Mouse (Mus musculus) gastrocnemius, adult 18-20 months (tissue): ENCODE results near the gene Marveld1. TPM values are rescaled to one million over a fixed set of nuclear protein-coding genes. Genes with fewer than 3 reads are reported as not detected.
A peak's percentile ranks its signal among the peaks of the same experiment; 100 is the strongest.

ENCODE experiments used
- DNase-seq: peaks from one replicate; pipeline ENCODE4 v3.0.0; 2021; ENCODE audit warnings: low spot score
- total RNA-seq, 2 experiments: library from RNA; stranded (reverse); gene quantifications; 2 replicates each; pipeline ENCODE4 v1.2.3; 2021

Marveld1 gene
- total RNA-seq, 2 experiments from 2014 or later, result 5.3 to 6.9 TPM

GRCm38 (mm10) chr19:42169322-42169975 lies 22.2 kb downstream of the Marveld1 start:
- DNase-seq, result no peak

DNA sequence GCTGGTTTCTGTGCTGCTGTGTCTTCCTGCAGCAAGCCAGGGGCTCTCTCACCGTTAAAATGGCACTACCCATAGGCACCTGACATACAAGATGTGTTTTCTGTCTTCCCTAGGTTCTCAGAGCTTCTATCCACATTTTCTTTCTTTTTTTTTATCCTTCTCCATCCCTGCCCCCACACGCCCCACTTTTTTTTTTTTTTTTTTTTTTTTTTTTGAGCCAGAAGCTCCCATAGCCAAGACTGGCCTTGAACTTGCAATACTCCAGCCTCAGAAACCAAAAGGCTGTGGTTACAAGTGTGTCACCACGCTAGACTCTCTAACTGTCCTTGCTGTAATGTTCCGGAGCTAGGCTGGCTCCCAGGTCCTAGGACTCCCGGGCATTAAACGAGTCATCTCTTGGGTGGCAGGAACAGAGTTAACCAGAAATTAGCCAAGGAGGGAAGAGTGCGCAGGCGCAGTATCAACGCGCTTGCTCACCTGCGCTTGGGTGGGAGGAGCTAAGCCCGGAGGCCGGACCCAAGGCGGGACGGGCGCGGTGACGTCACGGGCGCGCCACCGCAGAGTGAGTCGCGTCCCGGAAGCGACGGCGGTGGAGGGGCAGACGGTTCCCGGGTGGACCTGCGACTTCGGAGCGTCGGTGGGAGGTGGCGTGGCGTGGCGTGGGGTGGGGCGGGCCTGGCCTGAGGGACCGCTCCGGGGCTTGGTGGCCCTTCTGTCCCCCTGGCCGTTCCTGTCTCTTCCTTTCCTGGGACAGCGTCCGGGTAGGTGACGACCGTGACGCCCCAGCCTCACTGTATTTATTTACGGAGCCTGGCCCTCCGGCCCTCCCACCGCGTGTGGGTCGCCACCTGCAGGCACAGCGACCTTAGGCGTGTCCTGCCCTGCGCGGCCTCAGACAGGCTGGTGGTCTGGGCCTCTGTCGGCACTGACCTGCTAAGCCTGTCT lies 23.1 kb downstream of the Marveld1 start:
- peak; percentile 91 for DNase-seq

GRCm38 (mm10) chr19:42176841-42177240 lies 29.6 kb downstream of the Marveld1 start:
- no peak for DNase-seq

- DNase-seq, result no peak
Observed at GRCm38 (mm10) chr19:42177461-42177860, 30.3 kb downstream of the Marveld1 start.

GRCm38 (mm10) chr19:42179356-42179755 lies 32.2 kb downstream of the Marveld1 start:
- DNase-seq, result no peak

- no peak for DNase-seq
Observed at GRCm38 (mm10) chr19:42182673-42183072, 35.5 kb downstream of the Marveld1 start.

- DNase-seq, result no peak
Observed at GRCm38 (mm10) chr19:42189735-42190134, 42.5 kb downstream of the Marveld1 start.

GRCm38 (mm10) chr19:42190494-42190893 lies 43.3 kb downstream of the Marveld1 start:
- DNase-seq, result peak; percentile 52

DNA sequence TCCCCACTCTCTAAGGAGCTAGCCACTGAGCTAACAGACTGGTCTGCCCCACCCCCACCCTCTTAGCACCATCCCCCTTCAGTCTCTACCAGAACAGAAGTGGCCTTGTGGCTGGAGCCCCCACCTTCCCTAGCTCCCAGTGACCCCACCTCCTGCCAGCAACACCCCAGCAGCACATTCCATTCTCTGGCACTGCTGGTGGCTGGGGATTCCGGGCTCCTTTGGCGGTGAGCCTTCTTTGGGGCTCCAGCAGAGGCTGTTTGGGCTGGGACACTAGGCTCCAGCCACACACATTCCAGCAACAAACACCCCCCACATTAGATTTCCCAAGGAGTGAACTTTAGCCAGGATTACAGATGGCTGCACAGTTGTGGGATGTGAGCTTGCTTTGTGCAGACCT lies 46.1 kb downstream of the Marveld1 start:
- DNase-seq, result no peak

DNA sequence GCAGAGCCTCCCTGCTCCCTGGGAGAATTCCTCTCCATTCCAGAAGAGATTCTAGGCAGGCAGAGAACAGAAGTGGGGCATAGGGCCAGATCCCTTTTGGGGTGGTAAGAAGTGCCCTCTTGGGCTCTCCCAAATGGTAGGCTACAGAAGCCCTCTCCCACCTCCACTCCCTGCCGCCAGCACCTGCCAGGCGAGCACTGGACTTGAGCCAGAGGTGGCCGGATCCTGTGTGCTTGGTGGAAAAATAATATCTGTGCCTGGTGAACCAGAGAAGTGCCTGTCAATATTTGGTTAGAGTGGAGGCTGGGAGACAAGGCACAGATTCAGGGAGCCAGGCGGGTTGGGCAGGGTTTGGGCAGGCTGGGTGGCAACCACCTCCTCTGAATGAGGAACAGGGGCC lies 49.2 kb downstream of the Marveld1 start:
- no peak for DNase-seq

DNA sequence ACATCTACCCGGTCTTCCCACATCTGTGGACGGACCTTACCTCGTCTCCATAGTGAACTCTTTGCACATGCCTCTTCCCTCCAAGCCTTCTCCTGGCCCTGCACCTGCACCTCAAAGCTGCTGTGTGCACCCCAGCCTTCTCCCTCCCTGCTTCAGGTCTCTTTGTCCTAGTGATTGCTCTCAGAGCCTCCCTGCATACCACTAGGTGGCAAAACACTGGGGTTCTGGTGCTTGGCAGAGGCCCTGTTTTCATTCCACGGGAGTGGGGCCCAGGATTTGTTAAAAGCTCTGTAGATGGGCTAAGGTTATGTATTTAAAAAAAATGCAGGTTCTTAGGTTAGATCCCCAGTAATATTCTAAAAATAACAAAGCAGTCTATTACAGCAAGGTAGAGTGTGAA lies 49.9 kb downstream of the Marveld1 start:
- DNase-seq, result no peak

DNA sequence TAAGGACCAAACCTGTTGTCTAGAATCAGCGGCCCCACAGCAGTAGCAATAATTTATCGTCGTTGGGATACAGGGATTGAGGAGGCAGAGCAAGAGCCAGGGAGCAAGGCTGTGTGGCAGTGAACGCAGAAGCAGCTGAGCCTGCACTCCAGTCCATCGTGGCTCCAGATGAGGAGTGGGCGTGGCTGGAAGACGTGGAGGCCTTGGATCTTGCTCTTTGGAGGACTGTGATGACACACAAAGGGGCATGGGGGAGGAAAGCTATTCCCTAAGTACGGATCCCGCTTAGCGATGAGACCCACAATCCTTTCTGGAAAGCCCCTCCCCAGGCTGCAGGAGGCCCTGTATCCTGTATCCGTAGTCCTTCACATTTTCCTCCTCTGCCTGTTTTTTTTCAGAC lies 50.8 kb downstream of the Marveld1 start:
- no peak for DNase-seq

Other genes with a start within 250 kb of the Marveld1 start
- 10 to 100 TPM; 15.0 to 26.3 TPM for gene Pgam1, start 235.5 kb upstream of the Marveld1 start, total RNA-seq
- 10 to 100 TPM; 19.9 to 20.1 TPM for gene Exosc1, start 214.0 kb upstream of the Marveld1 start, total RNA-seq
- gene Zdhhc16, start 213.9 kb upstream of the Marveld1 start, total RNA-seq, result 10 to 100 TPM; 17.4 to 20.2 TPM
- gene Mms19, start 166.2 kb upstream of the Marveld1 start, total RNA-seq, result 1 to 10 TPM; 8.7 to 9.7 TPM
- 10 to 100 TPM; 15.5 to 17.3 TPM for gene Ubtd1, start 165.6 kb upstream of the Marveld1 start, total RNA-seq
- gene Ankrd2, start 111.4 kb upstream of the Marveld1 start, total RNA-seq, result 100 to 1,000 TPM; 180 to 360 TPM
- 1 to 10 TPM; 2.8 to 4.2 TPM for gene Hoga1, start 101.8 kb upstream of the Marveld1 start, total RNA-seq
- gene 4933411K16Rik, start 95.2 kb upstream of the Marveld1 start, total RNA-seq, result under 1 TPM; 0.48 to 0.85 TPM
- 1 to 10 TPM; 4.0 to 4.5 TPM for gene Morn4, start 61.0 kb upstream of the Marveld1 start, total RNA-seq
- gene Pi4k2a, start 56.9 kb upstream of the Marveld1 start, total RNA-seq, result 10 to 100 TPM; 13.0 to 13.7 TPM
- 10 to 100 TPM in 1 of 2 experiments, 1 to 10 TPM in 1; 9.1 to 10.4 TPM for gene Avpi1, start 18.3 kb upstream of the Marveld1 start, total RNA-seq
- gene Zfyve27, start 16.6 kb downstream of the Marveld1 start, total RNA-seq, result 10 to 100 TPM; 11.6 to 12.9 TPM
- gene Sfrp5, start 54.9 kb downstream of the Marveld1 start, total RNA-seq, result 1 to 10 TPM; 3.0 to 9.3 TPM
- 1 to 10 TPM; 2.9 to 3.7 TPM for gene Golga7b, start 100.2 kb downstream of the Marveld1 start, total RNA-seq